Mouse (Mus musculus): ENCODE measurements around the gene Ssu2. TPM values are rescaled to one million over a fixed set of nuclear protein-coding genes. Genes with fewer than 3 reads are reported as not detected.

The Ssu2 gene
- polyA plus RNA-seq, 1 experiment from 2014 or later = 2.7 TPM

- H3K36me3 ChIP-seq (ENCODE audit: control insufficient read depth, insufficient read depth, low read length) = no peaks in the 10 kb centered on the region
- no peak for ATAC-seq
- no peak overlapping the region for H3K9ac ChIP-seq (ENCODE audit: low read depth, low read length)
- H3K9me3 ChIP-seq (ENCODE audit: control insufficient read depth, low read length) = no peaks in the 10 kb centered on the region
- H3K4me2 ChIP-seq (ENCODE audit: low read depth, low read length) = no peak overlapping the region
- H3K27ac ChIP-seq (ENCODE audit: low read length) = no peak overlapping the region; the same call in 1 of the 2 replicates
- no peak overlapping the region for H3K4me3 ChIP-seq (ENCODE audit: low read length)
- 91% methylated on average over 3 of the region's 3 CpGs for WGBS
- H3K4me1 ChIP-seq (ENCODE audit: control insufficient read depth, insufficient read depth, low read length) = no peaks in the 10 kb centered on the region
- no peaks in the 10 kb centered on the region for H3K27me3 ChIP-seq (replicated peaks; ENCODE audit: control insufficient read depth, insufficient read depth, low read length)
Measured at GRCm38 (mm10) chr6:112388385-112388784, 562 bp upstream of the Ssu2 start.

- no peaks in the 10 kb centered on the region for H3K9me3 ChIP-seq (ENCODE audit: control insufficient read depth, low read length)
- no peaks in the 10 kb centered on the region for H3K4me1 ChIP-seq (ENCODE audit: control insufficient read depth, insufficient read depth, low read length)
- no peaks in the 10 kb centered on the region for H3K27me3 ChIP-seq (replicated peaks; ENCODE audit: control insufficient read depth, insufficient read depth, low read length)
- H3K4me2 ChIP-seq (ENCODE audit: low read depth, low read length) = no peak overlapping the region
- no peaks in the 10 kb centered on the region for H3K36me3 ChIP-seq (ENCODE audit: control insufficient read depth, insufficient read depth, low read length)
- ATAC-seq = no peak
- H3K27ac ChIP-seq (ENCODE audit: low read length) = no peak overlapping the region
- no peak overlapping the region for H3K9ac ChIP-seq (ENCODE audit: low read depth, low read length)
- 53% methylated on average over 2 of the region's 2 CpGs for WGBS
- H3K4me3 ChIP-seq (ENCODE audit: low read length) = no peak overlapping the region
Measured at GRCm38 (mm10) chr6:112386260-112386659, 1.6 kb downstream of the Ssu2 start.

GRCm38 (mm10) chr6:112382990-112383685 lies 4.7 kb downstream of the Ssu2 start:
- WGBS = 78% methylated on average over 8 of the region's 8 CpGs
- H3K36me3 ChIP-seq (ENCODE audit: control insufficient read depth, insufficient read depth, low read length) = no peaks in the 10 kb centered on the region
- H3K4me3 ChIP-seq (ENCODE audit: low read length) = no peak overlapping the region
- no peaks in the 10 kb centered on the region for H3K4me1 ChIP-seq (ENCODE audit: control insufficient read depth, insufficient read depth, low read length)
- H3K27me3 ChIP-seq (replicated peaks; ENCODE audit: control insufficient read depth, insufficient read depth, low read length) = no peaks in the 10 kb centered on the region
- H3K9ac ChIP-seq (ENCODE audit: low read depth, low read length) = no peak overlapping the region
- no peak overlapping the region for H3K4me2 ChIP-seq (ENCODE audit: low read depth, low read length)
- H3K9me3 ChIP-seq (ENCODE audit: control insufficient read depth, low read length) = no peaks in the 10 kb centered on the region
- H3K27ac ChIP-seq (ENCODE audit: low read length) = no peak overlapping the region
- ATAC-seq = no peak

GRCm38 (mm10) chr6:112379054-112379453 lies 8.8 kb downstream of the Ssu2 start:
- Histone ChIP-seq H3K36me3 (ENCODE audit: control insufficient read depth, insufficient read depth, low read length) (no peaks in the 10 kb centered on the region), H3K9me3 (ENCODE audit: control insufficient read depth, low read length) (no peaks in the 10 kb centered on the region), H3K4me3 (ENCODE audit: low read length) (no peak overlapping the region), H3K27ac (ENCODE audit: low read length) (no peak overlapping the region), H3K4me2 (ENCODE audit: low read depth, low read length) (no peak overlapping the region), H3K27me3 (replicated peaks; ENCODE audit: control insufficient read depth, insufficient read depth, low read length) (no peaks in the 10 kb centered on the region), H3K9ac (ENCODE audit: low read depth, low read length) (no peak overlapping the region), H3K4me1 (ENCODE audit: control insufficient read depth, insufficient read depth, low read length) (no peaks in the 10 kb centered on the region)
- no peak for ATAC-seq
- WGBS = 80% methylated on average over 9 of the region's 9 CpGs

- Histone ChIP-seq H3K9me3 (ENCODE audit: control insufficient read depth, low read length) (no peaks in the 10 kb centered on the region), H3K4me1 (ENCODE audit: control insufficient read depth, insufficient read depth, low read length) (no peaks in the 10 kb centered on the region), H3K36me3 (ENCODE audit: control insufficient read depth, insufficient read depth, low read length) (no peaks in the 10 kb centered on the region), H3K4me3 (ENCODE audit: low read length) (no peak overlapping the region), H3K4me2 (ENCODE audit: low read depth, low read length) (no peak overlapping the region), H3K27ac (ENCODE audit: low read length) (no peak overlapping the region), H3K9ac (ENCODE audit: low read depth, low read length) (no peak overlapping the region), H3K27me3 (replicated peaks; ENCODE audit: control insufficient read depth, insufficient read depth, low read length) (no peaks in the 10 kb centered on the region)
- 52% methylated on average over 12 of the region's 13 CpGs for WGBS
- ATAC-seq = no peak
Measured at GRCm38 (mm10) chr6:112375661-112376392, 12.0 kb downstream of the Ssu2 start.

DNA sequence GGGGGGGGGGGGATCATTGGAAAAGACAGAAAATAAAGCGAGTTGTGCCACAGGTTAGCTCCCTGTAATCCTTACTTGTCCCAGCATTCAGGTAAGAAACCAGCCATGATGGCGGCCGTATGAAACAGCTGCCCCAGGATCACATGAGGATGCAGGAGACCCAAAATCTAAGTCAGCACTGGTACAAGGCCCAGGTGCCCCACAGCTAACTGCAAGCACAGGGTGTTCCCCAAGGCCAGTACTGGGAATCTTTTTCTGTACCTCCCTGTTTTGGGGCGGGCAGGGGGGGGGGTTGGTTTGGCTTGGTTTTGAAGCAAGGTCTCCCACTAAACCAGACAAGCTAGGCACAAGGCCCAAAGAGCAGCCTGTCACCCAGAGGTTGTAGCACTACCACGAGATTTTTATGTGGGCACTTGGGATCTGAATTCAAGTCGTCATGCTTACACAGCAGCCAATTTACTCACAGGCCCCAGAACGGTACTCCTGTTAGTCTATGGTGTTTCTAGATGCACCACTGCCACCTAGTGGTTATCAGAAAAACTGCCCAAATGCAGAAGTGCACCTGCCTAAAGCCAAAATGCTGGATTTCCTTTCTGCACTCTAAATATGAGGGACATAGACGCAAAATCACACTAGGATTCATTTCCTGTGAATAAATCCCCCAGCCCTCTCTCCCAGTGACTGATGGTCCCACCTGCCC lies 13.8 kb downstream of the Ssu2 start:
- Histone ChIP-seq H3K4me3 (ENCODE audit: low read length) (no peak overlapping the region), H3K27me3 (replicated peaks; ENCODE audit: control insufficient read depth, insufficient read depth, low read length) (no peaks in the 10 kb centered on the region), H3K9ac (ENCODE audit: low read depth, low read length) (no peak overlapping the region), H3K27ac (ENCODE audit: low read length) (no peak overlapping the region), H3K36me3 (ENCODE audit: control insufficient read depth, insufficient read depth, low read length) (no peaks in the 10 kb centered on the region), H3K4me2 (ENCODE audit: low read depth, low read length) (no peak overlapping the region), H3K4me1 (ENCODE audit: control insufficient read depth, insufficient read depth, low read length) (no peaks in the 10 kb centered on the region), H3K9me3 (ENCODE audit: control insufficient read depth, low read length) (no peaks in the 10 kb centered on the region)
- 46% methylated on average over 8 of the region's 8 CpGs for WGBS
- ATAC-seq = peak; percentile 33; the same call in 1 of the 2 replicates

- Histone ChIP-seq H3K27ac (ENCODE audit: low read length) (no peak overlapping the region), H3K9me3 (ENCODE audit: control insufficient read depth, low read length) (no peaks in the 10 kb centered on the region), H3K4me3 (ENCODE audit: low read length) (no peak overlapping the region), H3K27me3 (replicated peaks; ENCODE audit: control insufficient read depth, insufficient read depth, low read length) (no peaks in the 10 kb centered on the region), H3K4me2 (ENCODE audit: low read depth, low read length) (no peak overlapping the region), H3K9ac (ENCODE audit: low read depth, low read length) (no peak overlapping the region), H3K4me1 (ENCODE audit: control insufficient read depth, insufficient read depth, low read length) (no peaks in the 10 kb centered on the region), H3K36me3 (ENCODE audit: control insufficient read depth, insufficient read depth, low read length) (no peaks in the 10 kb centered on the region)
- no peak for ATAC-seq
- 83% methylated on average over 10 of the region's 10 CpGs for WGBS
Measured at GRCm38 (mm10) chr6:112365294-112365693, 22.5 kb downstream of the Ssu2 start.

GRCm38 (mm10) chr6:112364581-112364980 lies 23.2 kb downstream of the Ssu2 start:
- Histone ChIP-seq H3K36me3 (ENCODE audit: control insufficient read depth, insufficient read depth, low read length) (no peaks in the 10 kb centered on the region), H3K4me3 (ENCODE audit: low read length) (no peak overlapping the region), H3K4me2 (ENCODE audit: low read depth, low read length) (no peak overlapping the region), H3K27me3 (replicated peaks; ENCODE audit: control insufficient read depth, insufficient read depth, low read length) (no peaks in the 10 kb centered on the region), H3K27ac (ENCODE audit: low read length) (no peak overlapping the region), H3K4me1 (ENCODE audit: control insufficient read depth, insufficient read depth, low read length) (no peaks in the 10 kb centered on the region), H3K9me3 (ENCODE audit: control insufficient read depth, low read length) (no peaks in the 10 kb centered on the region), H3K9ac (ENCODE audit: low read depth, low read length) (no peak overlapping the region)
- 39% methylated on average over 2 of the region's 2 CpGs for WGBS
- no peak for ATAC-seq

GRCm38 (mm10) chr6:112362349-112362958 lies 25.4 kb downstream of the Ssu2 start:
- 35% methylated on average over 6 of the region's 6 CpGs for WGBS
- no peak overlapping the region for H3K27ac ChIP-seq (ENCODE audit: low read length)
- no peaks in the 10 kb centered on the region for H3K27me3 ChIP-seq (replicated peaks; ENCODE audit: control insufficient read depth, insufficient read depth, low read length)
- H3K4me2 ChIP-seq (ENCODE audit: low read depth, low read length) = no peak overlapping the region
- H3K9ac ChIP-seq (ENCODE audit: low read depth, low read length) = no peak overlapping the region
- no peaks in the 10 kb centered on the region for H3K36me3 ChIP-seq (ENCODE audit: control insufficient read depth, insufficient read depth, low read length)
- no peaks in the 10 kb centered on the region for H3K9me3 ChIP-seq (ENCODE audit: control insufficient read depth, low read length)
- no peak overlapping the region for H3K4me3 ChIP-seq (ENCODE audit: low read length)
- peak; percentile 52; the same call in 1 of the 2 replicates for ATAC-seq
- H3K4me1 ChIP-seq (ENCODE audit: control insufficient read depth, insufficient read depth, low read length) = no peaks in the 10 kb centered on the region
